Mouse (Mus musculus): ENCODE results near the gene 4930522H14Rik. TPM values are rescaled to one million over a fixed set of nuclear protein-coding genes. Genes with fewer than 3 reads are reported as not detected.

The 4930522H14Rik gene
- polyA plus RNA-seq, 1 experiment from 2014 or later, result not detected

GRCm38 (mm10) chr4:109550338-109551150 is 19.4 kb upstream of the 4930522H14Rik start:
- H3K4me2 ChIP-seq (ENCODE audit: low read depth, low read length), result peak overlapping the region; percentile 28; the same call in 1 of the 2 replicates
- H3K4me3 ChIP-seq (ENCODE audit: low read length), result no peak overlapping the region
- ATAC-seq, result no peak
- H3K27me3 ChIP-seq (replicated peaks; ENCODE audit: control insufficient read depth, insufficient read depth, low read length), result no peaks in the 10 kb centered on the region
- H3K9ac ChIP-seq (ENCODE audit: low read depth, low read length), result no peak overlapping the region
- no peaks in the 10 kb centered on the region for H3K36me3 ChIP-seq (ENCODE audit: control insufficient read depth, insufficient read depth, low read length)
- 19% methylated on average over 11 of the region's 11 CpGs for WGBS
- H3K4me1 ChIP-seq (ENCODE audit: control insufficient read depth, insufficient read depth, low read length), result peaks cover 3% of the 10 kb centered on the region; the same call in 1 of the 2 replicates
- no peak overlapping the region for H3K27ac ChIP-seq (ENCODE audit: low read length)
- H3K9me3 ChIP-seq (ENCODE audit: control insufficient read depth, low read length), result no peaks in the 10 kb centered on the region

GRCm38 (mm10) chr4:109547306-109547705 is 16.2 kb upstream of the 4930522H14Rik start:
- no peak overlapping the region for H3K27ac ChIP-seq (ENCODE audit: low read length)
- no peak overlapping the region for H3K9ac ChIP-seq (ENCODE audit: low read depth, low read length)
- H3K9me3 ChIP-seq (ENCODE audit: control insufficient read depth, low read length), result no peaks in the 10 kb centered on the region
- H3K27me3 ChIP-seq (replicated peaks; ENCODE audit: control insufficient read depth, insufficient read depth, low read length), result no peaks in the 10 kb centered on the region
- peaks cover 3% of the 10 kb centered on the region; the same call in 1 of the 2 replicates for H3K4me1 ChIP-seq (ENCODE audit: control insufficient read depth, insufficient read depth, low read length)
- no peaks in the 10 kb centered on the region for H3K36me3 ChIP-seq (ENCODE audit: control insufficient read depth, insufficient read depth, low read length)
- WGBS, result 13% methylated on average over 2 of the region's 2 CpGs
- ATAC-seq, result no peak
- no peak overlapping the region for H3K4me2 ChIP-seq (ENCODE audit: low read depth, low read length)
- H3K4me3 ChIP-seq (ENCODE audit: low read length), result no peak overlapping the region

- no peaks in the 10 kb centered on the region for H3K9me3 ChIP-seq (ENCODE audit: control insufficient read depth, low read length)
- 82% methylated on average over 2 of the region's 2 CpGs for WGBS
Observed at GRCm38 (mm10) chr4:109546538-109546937, 15.4 kb upstream of the 4930522H14Rik start.

GRCm38 (mm10) chr4:109530245-109530816 is 766 bp downstream of the 4930522H14Rik start:
- 73% methylated on average over 15 of the region's 15 CpGs for whole genome bisulfite sequencing
- no peaks in the 10 kb centered on the region for H3K27me3 ChIP-seq (replicated peaks; ENCODE audit: control insufficient read depth, insufficient read depth, low read length)
- no peak overlapping the region for H3K4me3 ChIP-seq (ENCODE audit: low read length)
- H3K36me3 ChIP-seq (ENCODE audit: control insufficient read depth, insufficient read depth, low read length), result no peaks in the 10 kb centered on the region
- no peak overlapping the region for H3K9ac ChIP-seq (ENCODE audit: low read depth, low read length)
- no peak overlapping the region for H3K27ac ChIP-seq (ENCODE audit: low read length)
- no peaks in the 10 kb centered on the region for H3K9me3 ChIP-seq (ENCODE audit: control insufficient read depth, low read length)
- no peaks in the 10 kb centered on the region for H3K4me1 ChIP-seq (ENCODE audit: control insufficient read depth, insufficient read depth, low read length)
- H3K4me2 ChIP-seq (ENCODE audit: low read depth, low read length), result no peak overlapping the region
- no peak for ATAC-seq

More at GRCm38 (mm10) chr4:109546538-109546937, 15.4 kb upstream of the 4930522H14Rik start:
- H3K27me3 ChIP-seq (replicated peaks; ENCODE audit: control insufficient read depth, insufficient read depth, low read length), result no peaks in the 10 kb centered on the region
- H3K4me3 ChIP-seq (ENCODE audit: low read length), result no peak overlapping the region
- H3K36me3 ChIP-seq (ENCODE audit: control insufficient read depth, insufficient read depth, low read length), result no peaks in the 10 kb centered on the region
- ATAC-seq, result no peak
- H3K4me2 ChIP-seq (ENCODE audit: low read depth, low read length), result no peak overlapping the region
- H3K4me1 ChIP-seq (ENCODE audit: control insufficient read depth, insufficient read depth, low read length), result peaks cover 3% of the 10 kb centered on the region; the same call in 1 of the 2 replicates
- H3K27ac ChIP-seq (ENCODE audit: low read length), result no peak overlapping the region
- no peak overlapping the region for H3K9ac ChIP-seq (ENCODE audit: low read depth, low read length)

- H3K9ac ChIP-seq (ENCODE audit: low read depth, low read length), result no peak overlapping the region
- H3K4me3 ChIP-seq (ENCODE audit: low read length), result no peak overlapping the region
- ATAC-seq, result no peak
- no peak overlapping the region for H3K27ac ChIP-seq (ENCODE audit: low read length)
- no peaks in the 10 kb centered on the region for H3K9me3 ChIP-seq (ENCODE audit: control insufficient read depth, low read length)
- 7% methylated on average over 5 of the region's 5 CpGs for WGBS
- H3K4me1 ChIP-seq (ENCODE audit: control insufficient read depth, insufficient read depth, low read length), result no peaks in the 10 kb centered on the region
- no peak overlapping the region for H3K4me2 ChIP-seq (ENCODE audit: low read depth, low read length)
- H3K36me3 ChIP-seq (ENCODE audit: control insufficient read depth, insufficient read depth, low read length), result no peaks in the 10 kb centered on the region
- H3K27me3 ChIP-seq (replicated peaks; ENCODE audit: control insufficient read depth, insufficient read depth, low read length), result no peaks in the 10 kb centered on the region
Observed at GRCm38 (mm10) chr4:109504885-109505284, 26.2 kb downstream of the 4930522H14Rik start.

GRCm38 (mm10) chr4:109498476-109498875 is 32.6 kb downstream of the 4930522H14Rik start:
- no peak for ATAC-seq

GRCm38 (mm10) chr4:109493581-109493980 is 37.5 kb downstream of the 4930522H14Rik start:
- no peak for ATAC-seq
- Histone ChIP-seq H3K4me2 (ENCODE audit: low read depth, low read length) (no peak overlapping the region), H3K9ac (ENCODE audit: low read depth, low read length) (no peak overlapping the region), H3K27me3 (replicated peaks; ENCODE audit: control insufficient read depth, insufficient read depth, low read length) (no peaks in the 10 kb centered on the region), H3K4me3 (ENCODE audit: low read length) (no peak overlapping the region), H3K9me3 (ENCODE audit: control insufficient read depth, low read length) (no peaks in the 10 kb centered on the region), H3K27ac (ENCODE audit: low read length) (no peak overlapping the region), H3K36me3 (ENCODE audit: control insufficient read depth, insufficient read depth, low read length) (no peaks in the 10 kb centered on the region), H3K4me1 (ENCODE audit: control insufficient read depth, insufficient read depth, low read length) (no peaks in the 10 kb centered on the region)

More at GRCm38 (mm10) chr4:109498476-109498875, 32.6 kb downstream of the 4930522H14Rik start:
- Histone ChIP-seq H3K4me1 (ENCODE audit: control insufficient read depth, insufficient read depth, low read length) (no peaks in the 10 kb centered on the region), H3K4me2 (ENCODE audit: low read depth, low read length) (no peak overlapping the region), H3K9ac (ENCODE audit: low read depth, low read length) (no peak overlapping the region), H3K9me3 (ENCODE audit: control insufficient read depth, low read length) (no peaks in the 10 kb centered on the region), H3K36me3 (ENCODE audit: control insufficient read depth, insufficient read depth, low read length) (no peaks in the 10 kb centered on the region), H3K4me3 (ENCODE audit: low read length) (no peak overlapping the region), H3K27me3 (replicated peaks; ENCODE audit: control insufficient read depth, insufficient read depth, low read length) (no peaks in the 10 kb centered on the region), H3K27ac (ENCODE audit: low read length) (no peak overlapping the region)
- WGBS, result 70% methylated on average over 11 of the region's 11 CpGs

GRCm38 (mm10) chr4:109488812-109489211 is 42.3 kb downstream of the 4930522H14Rik start:
- no peak for ATAC-seq
- no peaks in the 10 kb centered on the region for H3K27me3 ChIP-seq (replicated peaks; ENCODE audit: control insufficient read depth, insufficient read depth, low read length)
- H3K4me3 ChIP-seq (ENCODE audit: low read length), result no peak overlapping the region
- no peaks in the 10 kb centered on the region for H3K36me3 ChIP-seq (ENCODE audit: control insufficient read depth, insufficient read depth, low read length)
- no peaks in the 10 kb centered on the region for H3K9me3 ChIP-seq (ENCODE audit: control insufficient read depth, low read length)
- WGBS, result 61% methylated on average over 1 of the region's 1 CpGs
- H3K4me1 ChIP-seq (ENCODE audit: control insufficient read depth, insufficient read depth, low read length), result no peaks in the 10 kb centered on the region
- no peak overlapping the region for H3K9ac ChIP-seq (ENCODE audit: low read depth, low read length)
- no peak overlapping the region for H3K27ac ChIP-seq (ENCODE audit: low read length)
- H3K4me2 ChIP-seq (ENCODE audit: low read depth, low read length), result no peak overlapping the region

GRCm38 (mm10) chr4:109484621-109485020 is 46.5 kb downstream of the 4930522H14Rik start, which contains the start of gene Rnf11:
Gene Rnf11 (minus strand): TSS chr4:109484728.
- Histone ChIP-seq H3K4me2 (ENCODE audit: low read depth, low read length) (no peak within 1 kb of the TSS), H3K4me3 (ENCODE audit: low read length) (no peak within 1 kb of the TSS), H3K36me3 (ENCODE audit: control insufficient read depth, insufficient read depth, low read length) (no peaks in the 10 kb centered on the region), H3K9me3 (ENCODE audit: control insufficient read depth, low read length) (no peaks in the 10 kb centered on the region), H3K9ac (ENCODE audit: low read depth, low read length) (no peak within 1 kb of the TSS), H3K4me1 (ENCODE audit: control insufficient read depth, insufficient read depth, low read length) (no peaks in the 10 kb centered on the region), H3K27me3 (replicated peaks; ENCODE audit: control insufficient read depth, insufficient read depth, low read length) (no peaks in the 10 kb centered on the region), H3K27ac (ENCODE audit: low read length) (no peak within 1 kb of the TSS)
- no peak for ATAC-seq
- 78% methylated on average over 3 of the region's 3 CpGs for WGBS
